Mouse (Mus musculus) hindbrain, embryonic 14.5 days (tissue): ENCODE measurements around the gene Gm45233. TPM values are rescaled to one million over a fixed set of nuclear protein-coding genes. Genes with fewer than 3 reads are reported as not detected.
A peak's percentile ranks its signal among the peaks of the same experiment; 100 is the strongest.
"Not testable (repeated sequence)": the region's sequence is repeated elsewhere in the genome, so short reads cannot be mapped to it uniquely, and the experiment has no call there.

Experiments
- ATAC-seq: fragments of 200-750 bp; cut with Nextera tagmentation; 2 replicates; pipeline ENCODE4 v1.8.0; 2017; ENCODE audit warnings: moderate number of reproducible peaks, mild to moderate bottlenecking, moderate TSS enrichment, moderate library complexity; ENCODE audit not compliant: low FRiP score
- DNase-seq: peaks from one replicate; pipeline ENCODE4 v3.0.0-alpha.2; 2015; ENCODE audit warnings: low spot score
- H3K27ac ChIP-seq: fragments of 300-500 bp; sonication (generic); 2 replicates; pipeline ENCODE4 v1.5.1; 2014; ENCODE audit warnings: mild to moderate bottlenecking, moderate library complexity
- H3K27me3 ChIP-seq: fragments of 300-500 bp; sonication (generic); 2 replicates; pipeline ENCODE4 v1.6.1; 2014; ENCODE audit warnings: mild to moderate bottlenecking, low read length, mixed read lengths; ENCODE audit not compliant: control insufficient read depth, insufficient read depth
- H3K36me3 ChIP-seq: fragments of 300-500 bp; sonication (generic); replicated peaks from 2 replicates; pipeline ENCODE4 v1.6.1; 2014; ENCODE audit not compliant: control insufficient read depth, insufficient read depth
- H3K4me1 ChIP-seq: fragments of 300-500 bp; sonication (generic); replicated peaks from 2 replicates; pipeline ENCODE4 v1.6.1; 2014; ENCODE audit warnings: antibody characterized with exemption, low read length, mixed read lengths; ENCODE audit not compliant: control insufficient read depth, insufficient read depth
- H3K4me2 ChIP-seq: fragments of 300-500 bp; sonication (generic); replicated peaks from 2 replicates; pipeline ENCODE4 v1.6.1; 2014; ENCODE audit warnings: mild to moderate bottlenecking, moderate library complexity
- H3K4me3 ChIP-seq: fragments of 300-500 bp; sonication (generic); replicated peaks from 2 replicates; pipeline ENCODE4 v1.5.1; 2014; ENCODE audit warnings: mild to moderate bottlenecking, low read length
- H3K9ac ChIP-seq: fragments of 300-500 bp; sonication (generic); 2 replicates; pipeline ENCODE4 v1.6.1; 2014
- H3K9me3 ChIP-seq: fragments of 300-500 bp; sonication (generic); 2 replicates; pipeline ENCODE4 v1.6.1; 2016; ENCODE audit warnings: low read length; ENCODE audit not compliant: control insufficient read depth
- WGBS: fragments of 180-500 bp; shearing (Covaris S2); extraction: QIAGEN DNeasy Blood & Tissue Kit; methylation state at CpG from one replicate; pipeline ENCODE4 v1.1.7; 2014; 5-methylcytosine and 5-hydroxymethylcytosine counted together
- polyA plus RNA-seq: library from polyadenylated mRNA; unstranded; fragments of >200 nt; fragmentation: Nextera tagmentation; extraction: Ambion mirVana; gene quantifications from 2 replicates; pipeline ENCODE4 v1.2.1, GENCODE M21; 2014

Gm45233 gene
- polyA plus RNA-seq, result 0.62 TPM in 1 of 2 replicates, not detected in the other

GRCm38 (mm10) chr7:43443917-43444293 lies at the start of gene Gm45233, which contains the start of gene Etfb:
Gene Gm45233, plus strand, starts transcription at chr7:43444128.
Gene Etfb, plus strand, starts transcription at chr7:43444083.
- no peaks in the 10 kb centered on the region for H3K9me3 ChIP-seq
- peak within 1 kb of the TSS; percentile 84 for H3K4me2 ChIP-seq
- peaks cover 19% of the 10 kb centered on the region for H3K4me1 ChIP-seq
- H3K9ac ChIP-seq, result peak within 1 kb of the TSS; percentile 58
- peak within 1 kb of the TSS; percentile 91 for H3K27ac ChIP-seq
- no peaks in the 10 kb centered on the region for H3K36me3 ChIP-seq
- no peaks in the 10 kb centered on the region for H3K27me3 ChIP-seq
- peak; percentile 93 for DNase-seq
- under 1% methylated on average over 27 of the region's 27 CpGs for WGBS
- ATAC-seq, result peak; percentile 97
- H3K4me3 ChIP-seq, result peak within 1 kb of the TSS; percentile 50

GRCm38 (mm10) chr7:43399501-43399900 lies 44.4 kb upstream of the Gm45233 start:
- H3K4me3 ChIP-seq, result no peak overlapping the region
- H3K27me3 ChIP-seq, result no peaks in the 10 kb centered on the region
- WGBS, result 89% methylated on average over 2 of the region's 2 CpGs
- H3K36me3 ChIP-seq, result no peaks in the 10 kb centered on the region
- H3K27ac ChIP-seq, result no peak overlapping the region
- H3K4me1 ChIP-seq, result no peaks in the 10 kb centered on the region
- no peak overlapping the region for H3K4me2 ChIP-seq
- DNase-seq (no peak), ATAC-seq (no peak)
- H3K9me3 ChIP-seq, result no peaks in the 10 kb centered on the region
- H3K9ac ChIP-seq, result no peak overlapping the region

DNA sequence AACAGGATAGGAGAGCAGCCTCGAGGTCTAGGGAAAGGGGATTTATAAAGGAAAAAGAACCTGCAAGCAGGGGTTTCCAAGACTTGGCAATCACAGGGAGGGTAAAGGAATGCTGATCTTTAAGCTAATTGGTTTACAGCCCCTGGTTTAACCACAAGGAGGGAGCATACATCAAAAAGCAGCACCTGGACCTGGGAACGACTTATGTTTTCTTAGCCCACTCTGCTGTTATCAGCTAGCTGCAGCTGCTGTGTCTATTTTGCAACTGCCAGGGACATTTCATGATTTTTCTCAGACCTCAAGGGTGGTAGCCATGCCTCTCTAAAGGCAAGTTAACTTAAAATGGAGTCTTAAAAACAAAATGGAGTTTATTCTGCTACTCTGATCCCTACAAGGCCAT lies 41.2 kb upstream of the Gm45233 start:
- Histone ChIP-seq H3K27me3 (no peaks in the 10 kb centered on the region), H3K9me3 (no peaks in the 10 kb centered on the region), H3K4me1 (no peaks in the 10 kb centered on the region), H3K4me3 (no peak overlapping the region), H3K9ac (no peak overlapping the region), H3K36me3 (no peaks in the 10 kb centered on the region), H3K4me2 (no peak overlapping the region), H3K27ac (no peak overlapping the region)
- DNase-seq, result no peak
- WGBS, result 76% methylated on average over 2 of the region's 2 CpGs
- ATAC-seq, result no peak

GRCm38 (mm10) chr7:43407573-43407972 lies 36.4 kb upstream of the Gm45233 start:
- Histone ChIP-seq H3K4me1 (no peaks in the 10 kb centered on the region), H3K9me3 (no peaks in the 10 kb centered on the region), H3K27ac (no peak overlapping the region), H3K4me3 (no peak overlapping the region), H3K27me3 (no peaks in the 10 kb centered on the region), H3K36me3 (no peaks in the 10 kb centered on the region), H3K4me2 (no peak overlapping the region), H3K9ac (no peak overlapping the region)
- ATAC-seq (no peak), DNase-seq (no peak)
- 84% methylated on average over 3 of the region's 3 CpGs for WGBS

- no peak within 1 kb of the TSS for H3K27ac ChIP-seq
- no peak within 1 kb of the TSS for H3K4me3 ChIP-seq
- no peak within 1 kb of the TSS for H3K9ac ChIP-seq
- 80% methylated on average over 4 of the region's 4 CpGs for WGBS
- no peaks in the 10 kb centered on the region for H3K4me1 ChIP-seq
- DNase-seq (no peak), ATAC-seq (no peak)
- H3K27me3 ChIP-seq, result no peaks in the 10 kb centered on the region
- no peaks in the 10 kb centered on the region for H3K36me3 ChIP-seq
- no peaks in the 10 kb centered on the region for H3K9me3 ChIP-seq
- H3K4me2 ChIP-seq, result no peak within 1 kb of the TSS
These were observed 35.8 kb upstream of the Gm45233 start, which contains the start of gene Siglecg for GRCm38 (mm10) chr7:43408131-43408553. Gene Siglecg, plus strand, starts transcription at chr7:43408204.

GRCm38 (mm10) chr7:43409084-43409483 lies 34.8 kb upstream of the Gm45233 start:
- 77% methylated on average over 3 of the region's 3 CpGs for WGBS
- ATAC-seq, result no peak
- Histone ChIP-seq H3K4me2 (no peak overlapping the region), H3K27me3 (no peaks in the 10 kb centered on the region), H3K27ac (no peak overlapping the region), H3K4me3 (no peak overlapping the region), H3K36me3 (no peaks in the 10 kb centered on the region), H3K4me1 (no peaks in the 10 kb centered on the region), H3K9me3 (no peaks in the 10 kb centered on the region), H3K9ac (no peak overlapping the region)
- DNase-seq, result no peak

DNA sequence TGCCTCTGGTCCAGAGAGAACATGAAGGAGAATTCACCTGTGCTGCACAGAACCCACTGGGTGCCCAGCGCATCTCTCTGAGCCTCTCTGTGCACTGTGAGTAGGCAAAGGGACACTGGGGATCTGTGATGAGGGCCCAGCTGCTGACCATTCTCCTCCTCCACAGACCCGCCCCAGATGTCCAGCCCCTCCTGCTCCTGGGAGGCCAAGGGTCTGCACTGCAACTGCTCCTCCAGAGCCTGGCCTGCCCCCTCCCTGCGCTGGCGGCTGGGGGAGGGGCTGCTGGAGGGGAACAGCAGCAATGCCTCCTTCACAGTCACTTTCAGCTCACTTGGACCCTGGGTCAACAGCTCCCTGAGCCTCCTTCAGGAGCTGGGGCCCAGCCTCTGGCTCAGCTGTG lies 32.2 kb upstream of the Gm45233 start:
- H3K27ac ChIP-seq, H3K27me3 ChIP-seq, H3K9ac ChIP-seq, H3K9me3 ChIP-seq, ATAC-seq, H3K4me2 ChIP-seq, H3K4me1 ChIP-seq, H3K36me3 ChIP-seq, DNase-seq, H3K4me3 ChIP-seq: not testable (repeated sequence)
- WGBS, result 43% methylated on average over 4 of the region's 4 CpGs

DNA sequence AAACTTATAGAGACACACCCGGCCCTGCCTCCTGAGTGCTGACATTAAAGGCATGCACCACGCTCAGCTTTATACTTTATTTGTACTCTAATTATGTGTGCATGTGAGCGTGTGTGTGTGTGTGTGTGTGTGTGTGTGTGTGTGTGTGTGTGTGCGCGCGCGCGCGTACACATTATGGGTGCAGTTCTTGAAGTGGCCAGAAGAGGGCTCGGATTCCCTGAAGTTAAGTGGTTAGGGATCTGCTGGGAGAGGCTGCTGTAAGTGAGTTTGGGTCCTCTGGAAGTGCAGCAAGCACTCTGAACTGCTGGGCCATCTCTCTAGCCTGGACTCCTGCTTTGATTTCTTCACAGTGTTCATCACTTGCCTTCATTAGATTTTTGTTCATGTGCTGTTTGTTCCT lies 26.6 kb upstream of the Gm45233 start:
- Histone ChIP-seq H3K4me1 (no peaks in the 10 kb centered on the region), H3K36me3 (no peaks in the 10 kb centered on the region), H3K27ac (no peak overlapping the region), H3K4me3 (no peak overlapping the region), H3K4me2 (no peak overlapping the region), H3K9me3 (no peaks in the 10 kb centered on the region), H3K27me3 (no peaks in the 10 kb centered on the region), H3K9ac (no peak overlapping the region)
- DNase-seq (no peak), ATAC-seq (no peak)
- 87% methylated on average over 10 of the region's 10 CpGs for WGBS

DNA sequence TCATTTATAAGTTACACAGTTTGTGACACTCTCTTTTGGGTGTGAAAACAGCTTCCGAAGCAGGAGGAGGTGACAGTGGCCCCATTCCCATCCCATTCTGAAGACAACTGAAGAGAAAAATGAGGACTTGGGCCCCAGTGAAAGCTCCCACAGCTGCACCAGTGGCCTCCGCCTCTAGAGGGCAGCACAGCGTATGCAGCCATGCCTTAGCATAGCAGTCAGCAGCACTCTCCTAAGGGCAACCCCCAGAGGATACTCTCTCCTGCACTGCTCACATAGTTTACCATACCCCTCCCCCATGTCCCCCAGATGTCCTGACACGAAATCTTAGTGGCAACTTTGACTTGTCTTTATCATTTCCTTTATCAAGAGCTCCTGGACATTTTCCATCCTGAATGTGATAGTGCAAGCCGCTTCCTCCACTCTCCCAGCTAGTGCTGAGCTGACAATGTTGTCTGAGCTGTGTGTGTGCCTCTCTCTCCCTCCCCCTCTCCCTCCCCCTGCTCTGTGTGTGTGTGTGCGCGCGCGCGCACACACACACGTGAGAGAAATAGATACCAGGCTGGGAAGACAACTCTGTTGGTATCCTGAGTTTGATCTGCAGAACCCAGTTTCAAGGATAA lies 20.8 kb upstream of the Gm45233 start:
- Histone ChIP-seq H3K9ac (no peak overlapping the region), H3K36me3 (no peaks in the 10 kb centered on the region), H3K27ac (no peak overlapping the region), H3K27me3 (no peaks in the 10 kb centered on the region), H3K4me1 (peaks cover 5% of the 10 kb centered on the region; the same call in 1 of the 2 replicates), H3K9me3 (no peaks in the 10 kb centered on the region), H3K4me3 (no peak overlapping the region), H3K4me2 (peak overlapping the region; percentile 36)
- 14% methylated on average over 11 of the region's 11 CpGs for WGBS
- ATAC-seq (peak; percentile 93), DNase-seq (peak; percentile 86)
